Mouse (Mus musculus) bone marrow, adult 2 months (tissue): Measurements from ENCODE around the gene Atp6v1c2.

ENCODE experiments used
- CTCF ChIP-seq: fragments of 200-500 bp; IDR thresholded peaks from 2 replicates; pipeline ENCODE4 v1.5.1; 2011; ENCODE audit warnings: low read length, control low read depth; ENCODE audit not compliant: control insufficient read depth, insufficient read depth
- POLR2A ChIP-seq: fragments of 200-500 bp; IDR thresholded peaks from 2 replicates; pipeline ENCODE4 v1.6.1; 2011; ENCODE audit warnings: low read depth, mild to moderate bottlenecking, control low read depth, low read length, borderline replicate concordance; ENCODE audit not compliant: control insufficient read depth

DNA sequence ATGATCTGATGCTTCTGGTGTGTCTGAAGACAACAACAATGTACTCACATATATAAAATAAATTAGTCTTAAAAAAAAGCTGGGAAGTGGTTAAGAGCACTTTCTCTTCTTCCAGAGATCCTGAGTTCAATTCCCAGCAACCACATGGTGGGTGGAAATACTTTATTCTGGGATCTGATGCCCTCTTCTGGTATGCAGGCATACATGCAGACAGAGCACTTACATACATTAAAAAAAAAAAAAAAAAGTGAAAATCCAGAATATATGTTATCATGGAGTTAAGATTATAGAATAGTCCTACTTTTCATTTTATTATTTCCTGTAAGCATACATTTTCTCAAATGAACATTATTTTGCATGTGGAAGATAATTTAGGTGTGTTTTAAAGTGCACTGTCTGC is 20.9 kb upstream of the Atp6v1c2 start:
- TF ChIP-seq POLR2A (no peak), CTCF (no peak)
